Mouse (Mus musculus) ovary, adult 2 months (tissue): Measurements from ENCODE around the gene Gm7173. TPM values are rescaled to one million over a fixed set of nuclear protein-coding genes. Genes with fewer than 3 reads are reported as not detected.

Source experiments
- polyA plus RNA-seq: library from polyadenylated mRNA; depleted of rRNA; stranded (reverse); fragments of >200 nt; gene quantifications from 2 replicates; pipeline ENCODE4 v1.2.3, GENCODE M21; 2012; rRNA removed

Gm7173 gene
- polyA plus RNA-seq, result 0.08 and 0.14 TPM in 2 replicates

GRCm38 (mm10) chrX:79516977-79517645, at the start of gene Gm7173:
Gene Gm7173, minus strand, starts transcription at chrX:79517285.

Other genes with a start within 250 kb of the Gm7173 start
- gene Mageb16, start 154.2 kb upstream of the Gm7173 start, polyA plus RNA-seq, result not detected in 2 replicates